Mouse (Mus musculus) heart, postnatal 10 days (tissue): Measurements from ENCODE around the gene Naif1. TPM values are rescaled to one million over a fixed set of nuclear protein-coding genes. Genes with fewer than 3 reads are reported as not detected.
"Not testable (repeated sequence)": the region's sequence is repeated elsewhere in the genome, so short reads cannot be mapped to it uniquely, and the experiment has no call there.

Experiments used
- DNase-seq, 2 experiments: peaks; one replicate each; pipeline ENCODE4 v3.0.0; 2021
- intact Hi-C: fragments of 180-260 bp; cut with DNase I; formaldehyde crosslinking; loops from one replicate; pipeline ENCODE4 v1.15.1; 2025
- total RNA-seq, 2 experiments: library from RNA; stranded (reverse); gene quantifications; 2 replicates each; pipeline ENCODE4 v1.2.3; 2021

Naif1 gene
- total RNA-seq, 2 experiments from 2014 or later: 3.2 to 4.4 TPM

- DNase-seq: no peak
- intact Hi-C loops: no loop called here
Measured at GRCm38 (mm10) chr2:32452441-32452971, 2.2 kb downstream of the Naif1 start.

- no peak for DNase-seq
- intact Hi-C loops: no loop called here
Measured at GRCm38 (mm10) chr2:32453641-32454303, 3.5 kb downstream of the Naif1 start.

DNA sequence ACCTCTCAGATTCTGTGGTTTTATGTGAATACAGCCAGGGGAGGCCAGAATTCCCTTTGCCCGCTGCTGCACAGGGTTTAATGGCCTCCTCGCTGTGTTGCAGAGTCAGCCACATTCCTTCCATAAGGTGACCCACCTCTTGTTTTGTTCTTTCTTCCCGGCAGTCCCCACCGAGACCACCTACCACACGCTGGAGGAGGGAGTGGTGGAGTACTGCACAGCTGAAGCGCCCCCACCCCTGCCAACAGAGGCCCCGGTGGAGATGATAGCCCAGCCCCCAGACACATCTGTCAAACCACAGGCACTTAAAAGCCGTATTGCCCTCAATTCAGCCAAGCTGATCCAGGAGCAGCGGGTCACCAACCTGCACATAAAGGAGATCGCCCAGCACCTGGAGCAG lies 4.4 kb downstream of the Naif1 start:
- DNase-seq: no peak
- intact Hi-C loops: loop anchor here (5.0 kb wide), 1 partner anchor 37 kb away; no protein-coding TSS in a partner anchor

DNA sequence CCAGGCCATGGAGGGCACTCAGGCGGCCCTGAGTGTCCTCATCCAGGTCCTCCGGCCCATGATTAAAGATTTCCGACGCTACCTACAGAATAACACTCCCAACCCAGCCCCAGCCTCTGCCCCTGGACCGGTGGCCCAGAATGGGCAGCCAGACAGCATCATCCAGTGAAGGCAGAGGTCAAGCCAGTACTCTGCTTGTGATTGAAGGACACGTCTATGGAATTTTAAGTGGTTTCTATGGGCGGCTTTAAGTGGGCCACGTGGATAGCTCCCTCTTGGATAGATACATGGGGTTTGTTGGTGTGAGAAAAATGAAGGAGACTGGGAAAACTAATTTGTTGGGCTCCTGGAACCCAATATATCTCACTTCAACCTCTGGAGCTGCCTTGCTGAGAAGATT lies 4.8 kb downstream of the Naif1 start:
- intact Hi-C loops: loop anchor here (5.0 kb wide), 1 partner anchor 38 kb away; no protein-coding TSS in a partner anchor
- DNase-seq: no peak

DNA sequence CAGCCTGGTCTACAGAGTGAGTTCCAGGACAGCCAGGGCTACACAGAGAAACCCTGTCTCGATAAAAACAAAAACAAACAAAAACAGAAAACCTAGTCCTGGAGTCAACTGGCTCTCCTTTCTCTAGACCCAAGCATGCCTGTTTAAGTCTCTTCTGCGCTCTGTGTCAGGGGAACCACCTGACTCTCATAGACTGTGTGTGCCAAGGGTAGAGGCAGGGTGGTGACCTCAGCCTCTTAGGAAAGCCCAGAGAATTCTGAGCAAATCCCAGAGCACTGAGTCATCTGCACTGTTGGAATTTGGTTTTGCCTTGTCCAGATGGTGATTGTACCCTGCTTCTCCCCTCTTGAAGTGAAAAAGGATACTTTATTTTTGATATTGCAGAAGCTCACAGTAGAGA lies 8.0 kb downstream of the Naif1 start:
- DNase-seq: peak; percentile 48 to 56
- intact Hi-C loops: loop anchor here (5.0 kb wide), 1 partner anchor 41 kb away; no protein-coding TSS in a partner anchor

DNA sequence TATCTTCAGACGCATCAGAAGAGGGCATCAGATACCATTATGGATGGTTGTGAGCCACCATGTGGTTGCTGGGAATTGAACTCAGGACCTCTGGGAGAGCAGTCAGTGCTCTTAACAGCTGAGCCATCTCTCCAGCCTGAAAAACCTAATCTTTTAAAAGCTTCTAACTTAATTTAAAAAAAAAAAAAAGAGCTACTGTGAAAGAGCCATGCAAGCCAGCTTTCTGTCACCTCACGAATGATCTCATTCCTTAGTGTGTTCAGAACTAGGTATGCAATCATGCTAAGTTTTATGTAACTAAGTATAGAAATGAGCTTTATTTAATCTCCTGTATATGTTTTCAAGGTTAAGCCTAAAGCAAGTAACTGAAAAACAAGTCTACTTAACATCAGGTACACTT lies 9.4 kb downstream of the Naif1 start:
- no peak for DNase-seq
- intact Hi-C loops: loop anchor here (5.0 kb wide), 1 partner anchor 42 kb away; no protein-coding TSS in a partner anchor

DNA sequence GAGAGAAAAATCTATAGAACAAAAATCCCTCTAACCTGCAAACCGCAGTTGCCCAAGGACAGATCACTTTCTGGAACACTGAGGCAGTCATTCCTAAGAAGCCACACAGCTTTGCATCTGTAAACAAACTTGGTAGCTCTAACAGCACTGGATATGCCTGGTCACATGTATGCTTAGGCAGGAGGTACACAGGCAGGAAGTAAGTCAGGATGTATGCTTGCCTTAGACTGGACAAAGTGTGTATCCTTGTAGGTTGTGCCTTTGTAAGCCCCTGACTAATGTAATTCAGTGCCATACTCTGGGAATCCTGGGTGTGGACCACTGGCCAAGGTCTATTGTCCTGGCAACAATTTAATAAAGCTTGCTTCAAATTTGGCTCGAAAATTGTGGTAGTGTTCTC lies 13.5 kb downstream of the Naif1 start:
- DNase-seq: no peak
- intact Hi-C loops: no loop called here

DNA sequence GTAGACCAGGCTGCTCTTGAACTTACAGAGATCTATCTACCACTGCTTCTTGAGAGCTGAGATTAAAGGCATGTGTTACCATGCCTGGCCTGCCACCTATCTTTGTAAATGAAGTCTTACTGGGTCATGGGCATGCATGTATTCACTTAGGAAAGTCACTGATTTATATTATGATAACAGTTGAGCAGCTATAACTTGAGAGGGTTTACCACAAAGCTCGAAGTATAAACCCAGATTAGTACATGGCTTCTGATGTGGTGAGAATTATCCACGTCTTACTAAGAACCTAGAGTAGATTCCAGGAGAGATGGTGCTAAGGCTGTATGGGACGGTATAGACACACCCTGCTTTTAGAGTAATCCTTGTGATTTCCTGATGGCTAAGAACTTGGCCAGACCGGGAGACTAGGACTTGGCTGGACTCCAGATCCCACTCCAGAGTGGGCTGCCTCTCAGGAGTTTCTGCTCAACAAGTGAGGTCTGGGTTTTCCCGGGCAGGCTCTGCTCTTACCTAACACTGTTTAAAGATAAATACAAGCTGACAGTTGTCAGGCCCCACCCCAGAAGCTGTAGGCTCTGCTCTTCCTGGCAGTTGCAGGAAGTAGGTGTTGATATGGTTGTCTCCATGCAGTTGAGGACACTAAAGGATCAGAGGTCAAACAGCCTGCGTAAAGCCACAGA lies 14.1 kb downstream of the Naif1 start:
- DNase-seq: peak; percentile 36 to 54
- intact Hi-C loops: no loop called here

GRCm38 (mm10) chr2:32471001-32471680 lies 20.9 kb downstream of the Naif1 start:
- intact Hi-C loops: no loop called here
- DNase-seq: no peak

GRCm38 (mm10) chr2:32471681-32472061 lies 21.4 kb downstream of the Naif1 start:
- DNase-seq: no peak
- intact Hi-C loops: no loop called here

GRCm38 (mm10) chr2:32475361-32475760 lies 25.1 kb downstream of the Naif1 start:
- DNase-seq, intact Hi-C loops: not testable (repeated sequence)

GRCm38 (mm10) chr2:32482351-32482750 lies 32.1 kb downstream of the Naif1 start:
- DNase-seq: no peak
- intact Hi-C loops: no loop called here

GRCm38 (mm10) chr2:32483179-32483875 lies 33.1 kb downstream of the Naif1 start:
- no peak for DNase-seq

GRCm38 (mm10) chr2:32484933-32485332 lies 34.7 kb downstream of the Naif1 start:
- intact Hi-C loops: no loop called here

More at GRCm38 (mm10) chr2:32483179-32483875, 33.1 kb downstream of the Naif1 start:
- intact Hi-C loops: no loop called here

GRCm38 (mm10) chr2:32485751-32486150 lies 35.5 kb downstream of the Naif1 start:
- intact Hi-C loops: loop anchor here (2.0 kb wide), 1 partner anchor 133 kb away; the partner anchor contains the start of genes Ciz1 and Dnm1
- no peak for DNase-seq

More at GRCm38 (mm10) chr2:32484933-32485332, 34.7 kb downstream of the Naif1 start:
- no peak for DNase-seq

- no peak for DNase-seq
- intact Hi-C loops: loop anchor here (2.0 kb wide), 1 partner anchor 133 kb away; the partner anchor contains the start of genes Ciz1 and Dnm1
Measured at GRCm38 (mm10) chr2:32486155-32486554, 35.9 kb downstream of the Naif1 start.

- intact Hi-C loops: loop anchor here (1.0 to 2.0 kb wide), 2 partner anchors 83 to 134 kb away; partner anchors contain the start of genes Ciz1 and Dnm1
- peak; percentile 94 to 97 for DNase-seq
Measured at GRCm38 (mm10) chr2:32487124-32487623, 36.9 kb downstream of the Naif1 start.

- intact Hi-C loops: loop anchor here (1.0 kb wide), 1 partner anchor 78 kb away; no protein-coding TSS in a partner anchor
- peak; percentile 91 to 93 for DNase-seq
Measured at GRCm38 (mm10) chr2:32488679-32489078, 38.4 kb downstream of the Naif1 start.

- DNase-seq, intact Hi-C loops: not testable (repeated sequence)
Measured at GRCm38 (mm10) chr2:32490730-32491129, 40.5 kb downstream of the Naif1 start.

- intact Hi-C loops: no loop called here
- DNase-seq: no peak
Measured at GRCm38 (mm10) chr2:32492661-32493060, 42.4 kb downstream of the Naif1 start.
